Mouse (Mus musculus): Measurements from ENCODE around the gene Akr1c18.

Akr1c18 gene

GRCm38 (mm10) chr13:4102721-4103120 lies 47.7 kb downstream of the Akr1c18 start:
- no peak for DNase-seq (ENCODE audit: low spot score)

GRCm38 (mm10) chr13:4101691-4102090 lies 48.8 kb downstream of the Akr1c18 start:
- DNase-seq (ENCODE audit: low spot score): no peak
